Mouse (Mus musculus) adrenal gland, adult 18-20 months (tissue): ENCODE measurements at regions not wholly inside any gene's neighbourhood (a gene's known extent, or its start where the extent isn't known, plus 50 kb on each side); places are given as distances from the start of the nearest gene placed in this dataset.

ENCODE experiments used
- DNase-seq, 2 experiments: peaks; one replicate each; pipeline ENCODE4 v3.0.0; 2021 to 2022; ENCODE audit warnings: low spot score in 2 of 2

GRCm38 (mm10) chr14:99366281-99366987 lies 67.9 kb downstream of the Klf5 start:
- no peak for DNase-seq

DNA sequence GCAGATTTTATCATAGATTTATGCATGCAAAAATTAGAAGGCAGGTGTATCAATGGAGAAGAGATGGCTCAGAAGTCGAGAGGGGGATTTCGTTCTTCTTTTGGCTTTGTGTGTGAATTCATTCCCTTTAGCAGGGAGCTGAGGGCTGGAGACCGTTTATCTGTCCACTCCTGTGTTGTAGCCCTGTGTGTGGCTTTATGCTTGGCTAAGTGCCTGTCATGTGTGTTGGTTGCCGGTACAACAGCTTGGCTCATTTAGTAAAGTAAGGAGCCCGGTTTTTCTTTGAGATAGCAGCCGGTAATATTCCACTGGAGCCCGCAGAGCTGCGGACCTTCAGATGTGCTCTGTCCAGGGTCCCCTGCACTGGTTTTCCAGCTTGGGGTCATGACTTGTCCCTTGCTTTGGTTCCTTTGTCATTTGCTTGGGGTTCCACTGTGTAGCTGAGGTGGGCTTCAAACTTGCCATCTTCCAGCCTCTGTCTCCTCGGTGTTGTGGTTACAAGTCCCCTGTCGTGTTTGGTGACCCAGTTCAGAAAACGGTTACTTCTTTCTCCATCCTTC lies 68.6 kb downstream of the Klf5 start:
- no peak for DNase-seq

DNA sequence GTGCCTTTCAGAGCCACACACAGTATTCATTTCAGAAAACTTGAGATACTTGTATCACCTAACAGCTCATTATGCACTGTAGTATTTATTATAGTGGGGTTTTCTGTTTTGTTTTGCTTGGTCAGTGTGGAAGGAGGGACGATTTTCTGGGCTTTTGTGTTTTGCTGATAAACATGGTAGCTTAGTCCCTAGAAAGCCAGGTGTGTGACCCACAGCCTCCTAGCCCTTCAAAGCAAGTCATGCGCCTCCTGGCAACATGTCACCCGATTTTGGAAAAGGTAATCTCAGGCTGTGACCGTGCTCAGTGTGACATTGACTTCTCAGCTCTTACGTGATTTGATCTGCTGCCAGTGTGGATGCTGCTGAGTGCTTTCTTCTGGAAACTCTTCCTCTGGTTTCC lies 70.9 kb downstream of the Klf5 start:
- no peak for DNase-seq

GRCm38 (mm10) chr14:99373682-99374081 lies 75.2 kb downstream of the Klf5 start:
- no peak for DNase-seq

- peak in 1 of 2 experiments; percentile 4 for DNase-seq
Observed at GRCm38 (mm10) chr14:99375040-99375610, 76.6 kb downstream of the Klf5 start.

GRCm38 (mm10) chr14:99376652-99377502 lies 78.4 kb downstream of the Klf5 start:
- no peak for DNase-seq

DNA sequence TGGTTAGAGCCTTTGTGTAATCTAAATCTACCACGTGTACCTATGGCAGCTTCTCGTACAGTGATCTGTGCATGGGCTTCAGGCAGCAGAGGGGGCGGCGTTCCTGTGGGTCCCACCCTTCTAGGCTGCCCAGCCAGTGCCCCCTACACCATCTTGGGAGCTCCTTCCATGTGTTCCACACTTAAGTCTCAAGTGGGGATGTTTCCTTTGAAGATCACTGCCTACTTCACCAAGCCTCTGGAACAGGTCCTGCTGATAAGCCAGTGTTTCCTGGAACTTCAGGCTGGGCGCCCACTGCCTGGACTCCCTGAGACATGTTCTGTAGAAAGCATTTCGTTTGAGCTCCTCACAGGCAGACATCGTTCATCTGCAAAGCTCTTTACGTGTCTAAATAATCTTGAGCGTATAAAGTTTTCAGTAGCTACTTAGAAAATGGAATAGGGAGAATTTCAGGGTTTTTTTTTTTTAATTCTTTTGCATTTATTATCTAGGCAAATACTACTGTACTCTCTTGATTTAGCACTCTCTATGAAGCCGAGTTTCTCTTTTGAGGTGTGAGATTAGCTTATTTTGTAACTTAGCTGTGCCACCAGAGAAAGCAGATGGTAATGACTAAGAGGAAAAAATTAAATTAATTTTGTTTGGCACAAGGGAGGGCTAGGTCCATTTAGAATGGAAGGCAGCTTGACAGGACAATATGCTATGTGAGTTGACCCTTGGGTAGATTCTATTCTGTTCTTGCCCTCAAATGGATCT lies 82.9 kb downstream of the Klf5 start:
- no peak for DNase-seq

GRCm38 (mm10) chr14:99382051-99382450 lies 83.6 kb downstream of the Klf5 start:
- DNase-seq: no peak

DNA sequence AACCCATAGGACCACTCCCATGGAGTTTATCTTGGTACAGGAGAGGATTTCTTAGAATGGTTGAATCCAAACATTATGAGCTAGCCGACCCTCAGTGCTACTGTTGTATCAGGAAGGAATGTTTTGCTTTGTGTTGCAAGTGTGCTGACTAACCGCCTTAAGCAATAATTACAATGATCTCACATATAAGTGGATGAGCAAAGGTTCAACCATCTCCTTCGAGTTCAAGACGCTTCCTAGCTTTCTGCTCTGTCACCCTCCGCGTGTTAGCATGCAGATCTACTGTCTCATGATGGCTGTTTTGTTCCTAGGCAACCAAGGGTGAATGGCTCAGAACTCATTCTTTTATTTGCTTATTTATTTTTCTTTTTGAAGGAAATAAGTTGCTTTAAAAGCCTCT lies 84.7 kb downstream of the Klf5 start:
- no peak for DNase-seq

GRCm38 (mm10) chr14:99387581-99387980 lies 89.1 kb downstream of the Klf5 start:
- no peak for DNase-seq

GRCm38 (mm10) chr14:99389306-99389705 lies 90.8 kb downstream of the Klf5 start:
- DNase-seq: no peak

- DNase-seq: no peak
Observed at GRCm38 (mm10) chr14:99391700-99392099, 93.2 kb downstream of the Klf5 start.

DNA sequence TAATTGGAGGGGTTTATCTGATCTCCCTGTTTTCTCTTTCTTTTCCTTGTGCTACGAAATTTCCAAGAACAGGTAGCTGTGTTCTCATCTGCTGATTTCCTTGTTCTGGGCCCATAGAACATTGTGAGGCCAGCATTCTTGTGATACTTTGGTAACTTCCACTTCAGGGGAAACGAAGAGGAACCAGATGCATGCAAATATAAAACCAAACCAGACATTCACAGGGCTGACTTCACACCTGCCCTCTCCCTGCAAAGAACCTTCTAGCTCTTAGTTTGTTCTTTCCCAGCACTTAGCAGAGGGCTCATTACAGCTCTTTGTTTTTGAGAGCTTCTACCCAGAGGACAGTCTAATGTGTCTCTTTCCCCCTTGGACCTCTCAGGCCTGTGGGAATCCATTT lies 94.3 kb downstream of the Klf5 start:
- DNase-seq: no peak

DNA sequence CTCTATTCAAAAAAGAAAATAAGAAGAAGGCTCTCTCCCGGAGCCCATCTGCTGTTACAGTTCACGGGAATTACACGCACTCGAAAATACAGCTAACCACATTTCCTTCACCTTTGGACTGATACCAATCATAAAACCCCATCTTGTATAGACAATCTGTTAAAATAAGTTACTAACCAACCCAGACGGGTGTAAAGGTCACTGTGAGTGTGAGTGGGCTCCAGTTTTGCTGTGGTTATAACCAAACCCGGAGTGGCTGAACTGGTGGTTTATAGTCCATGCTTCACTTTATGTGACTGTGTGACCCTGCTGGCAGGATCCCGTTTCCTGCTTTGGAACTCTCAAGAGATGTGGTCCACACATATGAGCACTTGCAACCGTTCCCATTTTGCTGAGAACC lies 95.1 kb downstream of the Klf5 start:
- DNase-seq: no peak

DNA sequence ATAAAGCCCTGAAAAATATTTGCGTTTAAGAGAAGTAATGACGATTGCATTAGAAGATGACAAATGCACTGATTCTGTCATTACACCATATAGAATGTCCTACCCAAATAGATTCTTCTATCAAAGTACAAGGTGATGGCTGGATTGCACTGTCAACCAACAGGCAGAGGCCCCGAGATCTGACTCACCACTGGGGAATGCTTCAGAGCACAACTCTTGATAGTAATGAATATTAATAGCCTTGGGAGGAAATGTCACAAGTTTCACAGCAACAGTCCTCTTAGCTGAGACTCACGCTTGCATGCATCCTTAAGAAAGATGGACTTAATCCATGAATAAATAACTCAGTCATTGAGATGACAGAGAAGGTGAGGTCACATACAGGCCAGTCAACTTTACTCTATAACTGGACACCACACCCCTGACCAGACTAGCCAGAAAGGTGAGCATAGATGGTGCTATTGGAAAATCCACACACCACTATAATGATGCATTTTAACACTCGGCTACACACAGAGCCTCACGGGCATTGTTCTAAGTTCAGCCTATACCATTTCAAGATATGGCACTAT lies 104.8 kb downstream of the Klf5 start:
- no peak for DNase-seq

DNA sequence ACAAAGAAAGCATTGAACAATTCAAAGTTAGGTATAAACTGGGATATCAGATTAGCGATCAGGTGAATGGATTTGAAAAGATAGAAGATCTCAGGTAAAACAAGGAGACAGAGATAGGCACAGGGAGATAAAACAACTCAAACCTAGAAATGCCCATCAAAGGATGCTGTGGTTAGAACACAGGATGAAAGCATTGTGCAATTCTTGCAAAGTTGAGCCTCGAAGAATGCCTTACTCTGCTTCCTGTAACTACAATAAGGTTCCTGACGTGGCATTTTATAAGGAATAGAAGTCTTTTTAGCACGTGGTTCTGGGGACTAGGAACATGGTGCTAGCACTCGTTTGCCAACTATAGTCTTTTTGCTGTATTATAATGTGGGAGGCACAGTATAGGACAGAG lies 106.7 kb downstream of the Klf5 start:
- no peak for DNase-seq

DNA sequence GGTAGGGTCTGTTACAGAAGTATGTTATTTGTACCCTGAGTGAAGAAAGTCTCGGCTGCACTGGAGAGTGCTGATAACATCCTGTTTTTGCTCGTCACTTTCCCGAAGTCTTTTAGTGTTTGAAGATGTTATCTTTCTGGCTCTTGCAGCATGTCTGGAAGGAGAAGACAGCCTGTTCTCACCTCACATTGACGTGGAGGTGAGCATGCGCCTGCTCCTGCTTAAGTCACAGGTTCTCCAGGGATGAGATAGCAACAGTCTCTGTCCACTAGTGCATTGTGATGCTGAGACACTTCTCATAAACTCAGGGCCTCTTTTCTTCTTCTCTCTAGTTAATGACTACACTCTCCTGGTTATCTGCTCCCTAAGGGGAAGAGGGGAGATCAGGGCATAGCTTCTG lies 113.3 kb downstream of the Klf5 start:
- no peak for DNase-seq

DNA sequence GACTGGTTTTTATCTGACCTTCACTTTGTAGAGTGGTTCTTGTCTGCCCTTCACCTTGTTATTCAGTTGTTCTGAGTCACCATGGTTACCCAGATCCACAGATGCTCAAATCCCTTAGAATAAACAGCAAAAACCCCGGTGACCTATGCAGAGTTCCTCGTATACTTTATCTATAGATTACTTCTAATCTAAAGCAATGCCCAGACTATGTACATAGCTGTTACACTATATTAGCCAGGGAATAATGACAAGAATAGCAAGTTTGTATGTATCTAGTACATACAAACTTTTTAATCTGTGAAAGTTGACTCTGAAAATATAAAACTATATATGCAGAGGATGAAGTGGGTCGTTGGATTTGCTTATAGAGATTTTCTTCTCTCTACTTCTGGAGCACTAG lies 117.7 kb downstream of the Klf5 start:
- no peak for DNase-seq

DNA sequence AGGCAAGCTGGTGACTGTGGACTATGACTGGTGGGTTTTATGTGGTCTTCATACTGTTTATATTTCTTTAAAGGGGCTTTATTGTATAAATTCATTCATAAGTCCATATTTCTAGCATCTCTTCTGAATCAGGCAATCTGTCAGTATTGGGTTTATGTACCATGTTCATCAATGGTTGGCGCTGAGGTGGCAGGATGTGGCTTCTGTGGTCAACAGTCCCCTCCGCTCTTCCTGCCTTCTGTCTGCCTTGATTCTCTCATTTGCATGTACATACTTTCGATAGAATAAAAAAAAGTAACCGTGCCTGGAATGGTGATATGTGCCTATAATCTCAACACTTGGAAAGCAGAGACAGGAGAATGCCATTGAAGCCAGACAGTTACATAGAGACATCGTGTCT lies 120.5 kb downstream of the Klf5 start:
- no peak for DNase-seq

GRCm38 (mm10) chr14:99423334-99423733 lies 124.8 kb downstream of the Klf5 start:
- no peak for DNase-seq

GRCm38 (mm10) chr14:99427049-99427448 lies 128.6 kb downstream of the Klf5 start:
- no peak for DNase-seq
